13 mouse cellular contexts compared by ENCODE assay signal in the genomic region with DNA sequence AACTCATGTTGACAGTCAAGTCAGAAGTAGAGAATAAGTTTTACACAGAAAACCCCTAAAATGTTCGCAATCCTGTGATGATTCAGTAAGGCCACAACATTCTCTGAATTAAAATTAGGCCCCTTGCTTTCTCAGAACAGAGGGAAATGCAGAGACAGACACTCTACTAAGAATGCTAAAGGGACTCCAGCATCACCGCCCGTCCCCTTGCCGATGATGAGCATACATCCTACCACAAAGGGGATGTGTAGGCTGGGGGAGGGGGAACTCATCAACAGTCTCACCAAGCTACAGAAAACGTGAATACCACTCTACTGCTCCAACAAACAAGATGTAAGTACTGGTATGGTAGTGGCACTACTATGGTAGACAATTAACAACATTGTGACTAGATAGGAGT.
"Had no signal": no experiment of that assay in that cellular context is flagged by ENCODE, and none has a peak within 500 bp of the region (broad histone marks: within the 10 kb centered on the region; RNA-seq: fewer than 3 reads in every experiment).

No protein-coding gene starts in this region.

- H3K4me1 ChIP-seq: limb, embryonic 10.5 days; liver, embryonic 15.5 days; stomach, embryonic 15.5 days had no signal

- H3K27ac ChIP-seq: kidney, postnatal 0 days; layer of hippocampus, adult 2 months; limb, embryonic 10.5 days; liver, embryonic 15.5 days; midbrain, embryonic 12.5 days; stomach, embryonic 15.5 days had no signal

- ATAC-seq: lung, postnatal 0 days; midbrain, embryonic 16.5 days had no signal

- DNase-seq: kidney, postnatal 36 days; lung, adult 2 months; lung, postnatal 36 days; right cerebral cortex, postnatal 14 days; thymus, postnatal 36 days had no signal

- H3K27me3 ChIP-seq: midbrain, embryonic 12.5 days; stomach, embryonic 15.5 days had no signal

- H3K36me3 ChIP-seq: limb, embryonic 10.5 days; liver, embryonic 15.5 days; midbrain, embryonic 12.5 days; stomach, embryonic 15.5 days had no signal

- H3K9me3 ChIP-seq: limb, embryonic 10.5 days; liver, embryonic 15.5 days; midbrain, embryonic 12.5 days; stomach, embryonic 15.5 days had no signal

- H3K4me3 ChIP-seq: layer of hippocampus, adult 2 months; limb, embryonic 10.5 days; liver, embryonic 15.5 days; midbrain, embryonic 12.5 days; stomach, embryonic 15.5 days had no signal
